Mouse (Mus musculus): Measurements from ENCODE around the gene Hipk4.
"Not testable (repeated sequence)": the region's sequence is repeated elsewhere in the genome, so short reads cannot be mapped to it uniquely, and the experiment has no call there.

Gene Hipk4

DNA sequence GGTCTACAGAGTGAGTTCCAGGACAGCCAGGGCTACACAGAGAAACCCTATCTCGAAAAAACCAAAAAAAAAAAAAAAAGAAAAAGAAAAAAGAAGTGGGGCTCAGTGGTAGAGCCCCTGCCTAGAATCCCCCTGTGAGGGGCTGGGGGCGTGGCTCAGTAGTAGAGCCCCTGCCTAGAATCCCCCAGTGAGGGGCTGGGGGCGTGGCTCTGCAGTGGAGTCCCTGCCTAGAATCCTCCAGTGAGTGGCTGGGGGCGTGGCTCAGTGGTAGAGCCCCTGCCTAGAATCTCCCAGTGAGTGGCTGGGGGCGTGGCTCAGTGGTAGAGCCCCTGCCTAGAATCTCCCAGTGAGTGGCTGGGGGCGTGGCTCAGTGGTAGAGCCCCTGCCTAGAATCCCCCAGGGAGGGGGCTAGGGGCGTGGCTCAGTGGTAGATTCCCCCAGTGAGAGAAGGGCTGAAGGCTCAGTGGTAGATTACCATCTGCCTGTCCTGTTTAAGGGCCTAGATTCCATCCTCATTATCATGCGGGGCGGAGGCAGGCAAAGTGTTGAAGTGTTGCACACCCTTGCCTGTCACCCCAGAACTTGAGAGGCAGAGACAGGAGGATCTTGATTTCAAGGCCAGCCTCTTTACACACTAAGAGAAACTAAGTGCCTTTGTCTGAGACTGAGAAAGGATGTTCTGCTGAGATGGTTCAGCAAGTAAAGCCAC, 28.3 kb upstream of the Hipk4 start:
- DNase-seq (ENCODE audit: low spot score), result not testable (repeated sequence)

GRCm38 (mm10) chr7:27499036-27499435, 24.0 kb upstream of the Hipk4 start, which contains the start of gene Prx:
Gene Prx (plus strand): TSS chr7:27499324.
- DNase-seq (ENCODE audit: low spot score), result no peak

GRCm38 (mm10) chr7:27501620-27502019, 21.4 kb upstream of the Hipk4 start:
- no peak for DNase-seq (ENCODE audit: low spot score)

GRCm38 (mm10) chr7:27506765-27507370, 16.2 kb upstream of the Hipk4 start:
- DNase-seq (ENCODE audit: low spot score), result no peak

DNA sequence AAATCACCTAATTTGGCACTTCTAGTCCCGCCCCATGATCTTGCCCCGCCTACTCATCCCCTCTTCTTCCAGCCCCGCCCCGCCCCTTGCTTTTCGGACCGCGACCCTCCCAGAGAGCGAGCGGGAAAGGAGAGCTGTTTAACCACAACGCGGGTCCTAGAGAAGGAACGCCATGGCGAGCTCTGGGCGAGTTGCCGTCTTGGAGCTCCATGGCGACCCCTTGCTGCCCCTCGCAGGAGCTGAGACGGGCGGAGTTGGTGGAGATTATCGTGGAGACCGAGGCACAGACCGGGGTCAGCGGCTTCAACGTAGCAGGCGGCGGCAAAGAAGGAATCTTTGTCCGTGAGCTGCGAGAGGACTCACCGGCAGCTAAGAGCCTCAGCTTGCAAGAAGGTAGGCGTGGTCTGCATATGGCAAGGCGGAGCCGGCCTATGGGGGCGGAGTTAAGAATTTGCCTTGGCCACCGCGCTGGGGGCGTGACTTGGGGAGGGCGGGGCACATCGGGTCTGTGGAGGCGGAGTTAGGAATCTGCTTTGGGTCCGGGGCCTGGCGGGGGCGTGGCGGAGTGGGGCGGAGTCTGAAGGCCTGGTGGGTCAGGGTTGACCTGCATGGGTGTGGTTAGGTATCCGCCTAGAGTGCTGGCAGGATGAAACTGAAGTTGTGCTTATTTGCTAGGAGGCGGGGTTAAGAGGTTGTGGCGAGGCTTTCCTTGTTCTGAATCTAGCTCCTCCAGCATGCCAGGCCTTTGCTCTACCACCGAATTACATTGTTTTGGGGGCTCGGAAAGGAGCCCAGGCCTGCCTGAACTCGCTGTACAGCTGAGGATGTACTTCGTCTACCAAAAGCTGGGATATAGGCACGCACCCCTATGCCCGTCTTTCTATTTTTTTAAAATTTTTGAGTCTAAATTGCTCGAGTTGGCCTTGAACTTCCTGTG, 15.1 kb upstream of the Hipk4 start:
- peak; percentile 99 for DNase-seq (ENCODE audit: low spot score)

- peak; percentile 62 for DNase-seq (ENCODE audit: low spot score)
Observed at GRCm38 (mm10) chr7:27508648-27509005, 14.4 kb upstream of the Hipk4 start.

GRCm38 (mm10) chr7:27510809-27511208, 12.3 kb upstream of the Hipk4 start:
- DNase-seq (ENCODE audit: low spot score), result no peak

- DNase-seq (ENCODE audit: low spot score), result no peak
Observed at GRCm38 (mm10) chr7:27514961-27515360, 8.1 kb upstream of the Hipk4 start.

- DNase-seq (ENCODE audit: low spot score), result no peak
Observed at GRCm38 (mm10) chr7:27518314-27518713, 4.8 kb upstream of the Hipk4 start.

- DNase-seq (ENCODE audit: low spot score), result no peak
Observed at GRCm38 (mm10) chr7:27520104-27520503, 3.0 kb upstream of the Hipk4 start.

GRCm38 (mm10) chr7:27520599-27520998, 2.5 kb upstream of the Hipk4 start:
- no peak for DNase-seq (ENCODE audit: low spot score)

DNA sequence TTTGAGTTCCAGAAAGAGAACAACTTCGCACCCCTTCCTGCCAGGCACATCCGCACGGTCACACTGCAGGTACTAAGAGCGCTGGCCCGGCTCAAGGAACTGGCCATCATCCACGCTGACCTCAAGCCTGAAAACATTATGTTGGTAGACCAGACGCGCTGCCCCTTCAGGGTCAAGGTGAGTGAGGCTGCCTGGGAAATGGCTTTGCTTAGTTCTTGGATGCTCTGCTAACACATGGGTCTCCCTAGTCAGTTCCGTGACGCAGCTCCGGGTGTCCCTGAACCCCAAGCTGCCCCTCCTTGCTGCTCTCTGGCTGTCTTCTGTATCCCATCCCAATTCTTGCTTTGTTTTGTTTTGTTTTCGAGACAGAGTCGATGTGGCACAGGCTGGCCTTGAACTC, 738 bp downstream of the Hipk4 start:
- DNase-seq (ENCODE audit: low spot score), result no peak

DNA sequence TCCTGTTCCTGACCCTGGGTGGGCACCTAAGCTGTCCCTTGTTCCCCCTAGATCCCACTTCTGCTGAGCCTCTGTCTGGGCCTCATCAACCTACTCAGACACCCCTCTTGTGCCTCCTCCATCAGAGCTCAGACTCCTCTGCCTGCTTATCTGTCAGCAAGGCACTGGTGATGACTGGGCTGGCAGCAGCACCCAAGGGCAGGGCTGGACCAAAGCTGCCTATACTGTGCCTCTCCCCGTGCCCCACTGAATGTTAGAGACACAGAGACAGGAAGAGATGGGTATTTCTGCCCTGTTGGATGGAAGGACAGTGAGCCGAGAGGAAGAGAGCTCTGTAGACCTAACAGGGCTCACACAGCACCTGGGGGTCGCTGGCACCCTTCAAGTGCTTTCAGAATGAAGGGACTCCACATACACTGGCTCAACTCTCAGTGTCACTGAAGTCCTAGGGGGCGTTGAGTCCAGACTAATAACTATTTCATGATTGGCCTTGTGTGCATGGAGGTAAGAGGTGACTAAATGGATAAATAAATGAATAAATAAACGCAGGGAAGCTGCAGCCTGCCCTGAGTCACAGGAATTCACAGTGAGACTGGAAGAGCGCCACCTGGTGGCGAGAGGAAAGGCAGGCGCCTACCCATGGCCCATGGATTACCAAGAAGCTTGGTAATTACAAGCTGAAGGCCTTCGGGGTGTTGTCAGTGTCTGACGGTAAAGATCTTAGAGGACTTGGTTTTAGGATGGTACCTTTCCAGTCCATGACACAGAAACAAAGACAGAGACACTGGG, 3.2 kb downstream of the Hipk4 start:
- peak; percentile 77 for DNase-seq (ENCODE audit: low spot score)

DNA sequence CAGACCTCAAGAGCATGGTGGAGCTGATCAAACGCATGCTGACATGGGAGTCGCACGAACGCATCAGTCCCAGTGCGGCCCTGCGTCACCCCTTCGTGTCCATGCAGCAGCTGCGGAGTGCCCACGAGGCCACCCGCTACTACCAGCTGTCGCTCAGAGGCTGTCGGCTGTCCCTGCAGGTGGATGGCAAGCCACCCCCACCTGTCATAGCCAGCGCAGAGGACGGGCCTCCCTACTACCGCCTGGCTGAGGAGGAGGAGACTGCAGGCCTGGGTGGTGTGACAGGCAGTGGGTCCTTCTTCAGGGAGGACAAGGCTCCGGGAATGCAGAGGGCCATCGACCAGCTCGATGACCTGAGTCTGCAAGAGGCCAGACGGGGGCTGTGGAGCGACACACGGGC, 6.0 kb downstream of the Hipk4 start:
- no peak for DNase-seq (ENCODE audit: low spot score)

- no peak for DNase-seq (ENCODE audit: low spot score)
Observed at GRCm38 (mm10) chr7:27530937-27531336, 7.9 kb downstream of the Hipk4 start.

DNA sequence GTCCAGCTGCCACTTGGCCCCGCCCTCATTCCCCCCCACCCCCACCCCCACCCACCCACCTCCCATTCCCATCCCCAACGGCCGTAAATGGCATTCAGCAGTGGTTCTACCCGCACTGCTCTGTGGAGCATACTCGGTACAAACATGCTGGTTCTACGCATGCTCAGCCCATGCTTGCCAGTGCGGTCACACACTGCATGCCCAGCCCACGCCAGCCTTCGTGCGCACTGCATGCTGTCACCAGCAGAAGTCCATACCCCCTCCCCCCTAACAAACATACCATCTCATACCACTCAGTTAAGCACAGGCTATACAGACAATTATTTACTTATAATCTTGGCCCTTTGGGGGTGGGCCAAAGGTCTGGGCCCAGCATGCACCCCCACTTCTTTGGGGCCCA, 8.6 kb downstream of the Hipk4 start:
- no peak for DNase-seq (ENCODE audit: low spot score)

DNA sequence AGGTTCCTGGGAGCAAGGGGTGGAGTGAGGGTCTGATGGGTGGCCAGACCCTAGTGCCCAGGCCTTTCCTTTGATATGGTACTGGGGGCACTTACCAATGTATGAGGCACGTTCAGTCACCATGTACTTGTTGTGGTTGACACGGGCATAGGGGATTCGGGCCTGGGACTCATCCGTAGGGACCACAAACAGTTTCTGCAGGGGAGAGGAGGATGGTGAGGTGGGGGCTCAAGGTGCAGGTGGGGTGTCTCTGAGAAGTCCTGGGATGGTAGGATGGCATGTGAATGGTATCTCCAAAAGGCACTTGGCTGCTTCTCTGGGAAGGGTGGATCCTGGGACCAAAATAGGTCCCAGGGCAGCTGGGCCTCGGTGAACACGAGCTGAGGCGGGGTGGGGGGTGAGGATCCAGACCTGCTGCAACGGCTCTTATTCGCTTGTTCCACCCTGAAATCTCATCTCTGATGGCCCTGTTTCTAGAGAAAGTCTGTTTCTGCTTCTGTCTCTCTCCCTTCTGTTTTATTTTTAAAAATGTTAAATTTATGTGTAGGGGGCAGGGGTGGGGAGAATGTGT, 9.5 kb downstream of the Hipk4 start:
- DNase-seq (ENCODE audit: low spot score), result no peak

DNA sequence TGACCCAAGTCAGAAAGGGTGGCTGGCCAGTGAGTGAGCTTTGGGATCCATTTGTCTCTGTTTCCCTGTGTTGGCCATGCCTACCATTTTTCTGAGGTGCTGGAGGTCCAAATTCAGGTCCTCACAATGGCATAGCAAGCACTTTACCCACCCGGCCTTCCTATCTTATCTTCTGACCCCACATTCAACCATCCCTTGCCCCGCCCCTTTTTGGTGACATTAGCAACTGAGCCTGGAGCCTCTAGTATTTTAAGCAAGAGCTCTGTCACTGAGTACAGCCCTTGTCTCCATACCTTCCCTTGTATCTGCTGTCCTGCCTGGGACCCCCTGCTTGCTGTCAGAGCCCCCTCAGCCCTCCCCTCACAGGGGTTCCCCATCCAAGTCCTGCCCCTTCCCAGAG, 12.3 kb downstream of the Hipk4 start:
- no peak for DNase-seq (ENCODE audit: low spot score)

- no peak for DNase-seq (ENCODE audit: low spot score)
Observed at GRCm38 (mm10) chr7:27536618-27537017, 13.6 kb downstream of the Hipk4 start.

DNA sequence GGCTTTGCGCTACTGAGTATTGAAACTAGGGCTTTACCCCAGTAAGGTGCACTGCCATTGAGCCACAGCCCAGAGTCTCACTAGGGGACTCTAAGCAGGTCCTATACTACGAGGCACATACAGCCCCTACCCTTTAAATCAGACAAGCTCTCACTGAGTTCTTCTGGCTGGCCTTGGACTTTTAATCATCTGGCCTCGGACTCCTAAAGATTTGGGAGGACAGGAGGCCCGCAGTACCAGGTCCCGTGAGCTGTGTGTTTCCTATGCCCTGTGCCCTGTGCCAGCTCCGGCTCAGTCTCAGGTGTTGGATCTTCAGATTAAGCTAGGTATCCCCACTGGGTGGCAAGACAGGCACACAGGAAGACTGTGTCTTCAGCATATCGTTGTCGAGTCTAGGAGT, 14.9 kb downstream of the Hipk4 start:
- no peak for DNase-seq (ENCODE audit: low spot score)

DNA sequence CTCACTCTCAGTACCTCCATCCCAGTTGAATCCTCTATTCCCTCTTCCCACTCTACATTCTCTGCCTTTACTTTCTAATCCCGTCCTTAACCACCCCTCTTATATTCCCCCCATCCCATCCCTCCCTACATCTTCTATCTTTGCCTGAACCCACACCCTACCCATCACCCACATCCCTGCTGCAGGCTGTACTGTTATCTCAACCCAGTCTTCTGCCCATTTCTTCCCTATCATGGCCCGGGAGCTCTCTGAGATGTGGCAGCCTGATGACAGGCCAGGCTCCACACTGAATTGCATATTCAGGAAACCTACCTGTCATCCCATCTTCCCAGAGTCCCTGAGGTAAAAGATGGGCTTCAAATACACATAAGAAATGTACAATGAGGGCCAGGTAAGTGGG, 15.7 kb downstream of the Hipk4 start:
- DNase-seq (ENCODE audit: low spot score), result no peak

DNA sequence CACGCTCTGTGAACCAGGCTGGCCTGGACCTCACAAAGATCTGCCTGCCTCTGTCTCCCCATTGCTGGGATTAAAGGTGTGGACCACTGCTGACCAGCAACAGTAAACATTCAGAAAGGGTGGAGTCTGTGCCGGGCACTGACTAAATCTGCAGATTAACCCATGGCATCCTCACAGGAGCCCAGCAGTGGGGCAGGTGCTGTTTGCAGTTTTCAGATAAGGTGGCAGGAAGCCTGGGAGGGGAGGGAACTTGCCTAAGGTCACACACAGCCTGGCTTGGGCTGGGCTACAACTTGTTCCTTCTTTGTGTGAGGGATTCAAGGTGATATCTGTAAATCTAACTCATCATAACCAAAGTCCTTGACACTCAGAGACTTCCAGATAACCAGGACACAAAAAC, 17.5 kb downstream of the Hipk4 start:
- no peak for DNase-seq (ENCODE audit: low spot score)
